Mouse (Mus musculus) liver, adult 2 months (tissue): Measurements from ENCODE around the gene Aqp11.

Experiments
- CTCF ChIP-seq: fragments of 200-500 bp; IDR thresholded peaks from 2 replicates; pipeline ENCODE4 v1.5.1; 2011; ENCODE audit warnings: low read depth, low read length, control low read depth
- POLR2A ChIP-seq: fragments of 200-500 bp; IDR thresholded peaks from 2 replicates; pipeline ENCODE4 v1.6.1; 2011; ENCODE audit warnings: low read length, control low read depth; ENCODE audit not compliant: insufficient read depth; ENCODE audit errors: extremely low read depth

DNA sequence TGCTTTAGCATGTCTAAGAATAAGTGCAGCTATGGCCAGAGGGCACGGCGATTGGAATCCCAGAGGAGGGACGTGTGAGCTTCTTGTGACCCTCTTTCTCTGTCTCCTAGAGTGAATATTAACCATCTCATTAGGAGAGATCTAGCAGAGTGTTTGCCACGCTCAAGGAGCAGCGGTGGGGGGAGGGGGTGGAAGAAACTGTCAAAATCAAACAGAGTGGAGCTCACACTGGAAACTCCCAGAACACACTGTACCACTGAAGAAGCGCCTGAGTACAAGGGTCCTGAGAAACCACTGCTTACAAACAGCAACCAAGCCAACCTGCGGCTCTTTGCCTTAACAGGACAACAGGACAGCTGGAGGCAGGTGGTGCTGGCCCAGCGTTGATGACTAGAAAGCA is 43.4 kb upstream of the Aqp11 start:
- TF ChIP-seq CTCF (no peak), POLR2A (no peak)
